Mouse (Mus musculus) spleen, postnatal 10 days (tissue): ENCODE data around the gene Olfr551.
"Not testable (repeated sequence)": the region's sequence is repeated elsewhere in the genome, so short reads cannot be mapped to it uniquely, and the experiment has no call there.

Experiments
- DNase-seq, 2 experiments: peaks; one replicate each; pipeline ENCODE4 v3.0.0; 2021 to 2022; ENCODE audit warnings: low spot score in 2 of 2

The Olfr551 gene

DNA sequence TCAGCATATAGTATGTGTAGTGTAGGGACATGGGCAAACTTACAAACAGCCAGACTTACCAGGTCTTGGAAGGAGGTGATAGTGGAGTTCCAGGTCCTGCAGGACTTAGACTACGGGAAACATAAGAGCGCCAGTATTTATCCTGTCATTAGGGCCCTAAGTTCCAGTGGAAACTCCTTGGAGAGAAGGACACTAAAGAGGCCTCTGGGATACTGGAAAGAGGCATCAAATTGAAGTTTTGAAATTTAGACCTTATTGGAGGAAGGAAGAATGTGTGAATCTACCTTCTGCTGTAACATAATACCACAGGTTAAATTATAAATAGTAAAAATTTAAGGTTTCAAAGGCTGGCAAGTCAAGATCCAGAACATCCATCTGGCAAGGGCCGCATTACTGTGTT is at the start of gene Olfr551:
Olfr551 (minus strand) TSS at position 101 of the 400 bp plus-strand sequence.
- DNase-seq: no peak

- DNase-seq: no peak
Observed at GRCm38 (mm10) chr7:102638132-102638531, 46.4 kb upstream of the Olfr551 start, which contains the start of gene Olfr554. TSS of gene Olfr554 (plus strand) at chr7:102638432.

DNA sequence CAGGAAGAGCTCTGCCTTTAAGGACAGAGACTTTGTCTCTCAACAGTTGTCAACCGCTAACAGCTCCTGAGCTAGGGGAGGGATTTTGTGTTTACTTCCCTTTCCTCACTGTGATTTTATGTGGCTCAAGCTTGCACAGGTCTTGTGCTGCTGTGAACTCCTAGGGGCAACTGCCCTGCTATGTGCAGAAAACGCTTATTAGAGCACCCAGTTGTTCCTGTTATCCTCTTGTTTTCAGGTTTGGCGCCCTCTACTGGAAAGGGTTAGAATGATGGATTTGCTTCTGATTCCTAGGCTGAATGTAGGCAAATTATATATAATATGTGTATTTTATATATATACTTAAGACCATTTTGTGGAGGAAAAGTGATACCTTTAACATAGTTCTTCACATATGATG is 45.0 kb upstream of the Olfr551 start:
- DNase-seq: peak; percentile 16 to 59

- DNase-seq: not testable (repeated sequence)
Observed at GRCm38 (mm10) chr7:102620368-102620767, 28.7 kb upstream of the Olfr551 start.

DNA sequence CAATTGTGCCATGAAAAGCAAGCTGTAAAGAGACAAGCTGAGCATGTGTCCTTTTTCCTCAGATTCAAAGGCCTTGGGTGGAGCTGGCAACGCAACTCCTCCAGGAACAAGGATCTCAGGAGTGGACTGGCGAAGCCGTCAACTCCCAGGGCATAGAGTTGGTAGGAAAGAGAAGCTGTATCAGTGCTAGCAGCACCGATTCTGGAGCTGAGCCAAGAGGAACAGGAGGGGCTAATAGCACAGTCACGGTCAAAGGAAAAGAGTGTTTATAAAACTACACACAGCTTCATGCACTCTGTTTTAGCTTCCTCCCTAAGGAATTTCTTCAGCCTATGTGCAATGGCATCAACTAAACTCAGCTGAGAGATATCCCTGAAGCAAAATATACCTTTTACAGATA is 27.9 kb upstream of the Olfr551 start:
- no peak for DNase-seq

DNA sequence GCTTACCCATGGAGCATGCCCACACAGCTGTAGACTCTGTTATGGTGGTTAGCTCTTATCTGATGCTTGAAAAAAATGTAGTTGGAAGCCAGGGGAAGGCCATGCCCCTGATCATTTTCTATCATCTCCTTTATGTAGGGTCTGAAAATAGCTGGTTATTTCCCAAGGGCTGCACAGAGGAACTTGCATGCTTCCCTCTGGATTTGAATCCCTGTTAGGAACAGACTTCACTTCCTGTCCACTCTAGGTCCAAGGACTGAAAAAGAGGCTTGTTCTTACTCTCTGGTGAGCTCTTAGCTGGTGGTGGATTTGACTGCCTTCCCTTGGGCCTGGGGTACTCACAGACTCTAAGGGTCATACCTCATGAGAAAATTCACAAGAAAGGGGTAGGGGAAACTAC is 26.4 kb upstream of the Olfr551 start, which contains the start of gene Olfr553:
Olfr553 (minus strand) TSS at position 101 of the 400 bp plus-strand sequence.
- no peak for DNase-seq

DNA sequence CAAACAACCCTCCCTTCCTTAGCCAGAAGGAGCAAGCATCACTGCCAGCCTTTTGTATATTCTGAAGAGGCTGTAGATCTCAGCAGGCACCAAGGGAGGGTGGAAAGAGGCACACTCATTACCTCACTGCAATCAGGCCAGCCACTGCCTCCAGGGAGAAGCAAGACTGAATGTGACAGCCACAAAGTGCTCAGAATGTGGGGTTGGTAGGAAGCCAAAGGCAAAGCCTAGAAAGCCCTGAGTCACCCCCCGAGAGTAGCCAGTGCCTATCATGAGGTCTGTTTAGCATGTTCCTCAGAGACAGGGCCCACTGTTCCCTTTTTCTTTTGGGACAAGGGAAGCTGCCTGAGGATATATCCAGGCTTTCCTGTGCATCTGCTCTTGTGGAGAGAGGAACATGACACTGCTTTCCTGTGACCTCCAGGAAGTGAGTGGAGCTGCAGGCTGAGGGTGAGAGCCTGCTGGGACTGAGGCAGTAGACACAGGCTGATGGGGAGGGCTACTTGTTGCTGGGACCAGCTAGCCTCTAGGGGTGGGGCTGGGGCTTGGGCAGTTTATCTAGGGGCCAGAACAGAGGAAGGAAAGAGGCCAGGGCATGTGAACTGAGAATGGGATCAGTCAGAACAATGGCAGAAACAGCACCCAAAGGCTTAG is 5.8 kb upstream of the Olfr551 start, which contains the start of gene Olfr552:
Olfr552 (plus strand) TSS at position 393 of the 654 bp plus-strand sequence.
- no peak for DNase-seq

- DNase-seq: no peak
Observed at GRCm38 (mm10) chr7:102575998-102576397, 15.7 kb downstream of the Olfr551 start.

- no peak for DNase-seq
Observed at GRCm38 (mm10) chr7:102573174-102573830, 18.4 kb downstream of the Olfr551 start.

DNA sequence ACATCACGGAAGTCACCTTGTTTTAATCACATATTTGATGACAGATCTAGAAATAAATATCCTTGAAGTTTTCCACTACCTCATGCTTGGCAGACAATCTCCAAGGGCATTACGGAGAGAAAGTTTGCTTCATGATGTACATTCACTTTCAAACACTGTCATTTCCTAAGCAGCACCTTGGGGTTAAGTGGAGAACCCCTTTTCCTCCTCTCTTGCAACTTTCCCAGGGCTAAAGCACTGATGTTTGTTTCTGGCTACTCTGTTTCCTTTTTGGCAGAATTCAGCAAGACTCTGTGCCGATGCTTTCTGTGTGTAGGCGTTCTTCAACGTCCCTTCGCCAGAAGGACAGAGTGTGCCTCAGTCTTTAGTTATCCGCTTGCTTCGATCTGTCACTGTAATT is 20.5 kb downstream of the Olfr551 start, which contains the start of gene Olfr550:
Olfr550 (plus strand) TSS at position 301 of the 400 bp plus-strand sequence.
- DNase-seq: no peak

GRCm38 (mm10) chr7:102566219-102566618 is 25.5 kb downstream of the Olfr551 start:
- DNase-seq: no peak

GRCm38 (mm10) chr7:102564999-102565997 is 26.4 kb downstream of the Olfr551 start, which contains the start of gene Trim21:
TSS of gene Trim21 (minus strand) at chr7:102565486.
- DNase-seq: peak; percentile 55 to 90

GRCm38 (mm10) chr7:102553279-102553678 is 38.4 kb downstream of the Olfr551 start:
- DNase-seq: no peak

DNA sequence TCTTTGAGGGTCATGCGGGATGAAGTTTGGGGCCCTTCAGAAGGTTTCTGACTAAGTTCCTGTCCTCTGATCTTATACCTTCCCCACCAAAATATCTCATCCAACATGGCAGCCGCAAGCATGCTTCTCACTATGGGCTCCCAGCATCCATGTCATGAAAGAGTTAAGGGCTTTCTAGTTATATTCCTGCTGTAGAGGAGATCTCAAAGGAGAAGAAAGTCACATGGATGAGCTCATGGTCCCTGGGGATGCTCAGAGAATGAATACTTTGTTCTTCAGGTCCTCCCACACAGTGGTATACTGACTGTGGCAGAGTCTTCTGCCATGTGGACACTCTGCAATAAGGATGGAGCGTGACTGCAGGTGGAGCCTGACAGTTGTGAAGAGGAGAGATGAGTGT is 42.1 kb downstream of the Olfr551 start, which contains the start of gene Olfr549:
Olfr549 (plus strand) TSS at position 301 of the 400 bp plus-strand sequence.
- DNase-seq: no peak

GRCm38 (mm10) chr7:102541251-102541650 is 50.4 kb downstream of the Olfr551 start:
- DNase-seq: no peak

GRCm38 (mm10) chr7:102540596-102540995 is 51.1 kb downstream of the Olfr551 start, which contains the start of gene Olfr548-ps1:
TSS of gene Olfr548-ps1 (plus strand) at chr7:102540896.
- DNase-seq: no peak

DNA sequence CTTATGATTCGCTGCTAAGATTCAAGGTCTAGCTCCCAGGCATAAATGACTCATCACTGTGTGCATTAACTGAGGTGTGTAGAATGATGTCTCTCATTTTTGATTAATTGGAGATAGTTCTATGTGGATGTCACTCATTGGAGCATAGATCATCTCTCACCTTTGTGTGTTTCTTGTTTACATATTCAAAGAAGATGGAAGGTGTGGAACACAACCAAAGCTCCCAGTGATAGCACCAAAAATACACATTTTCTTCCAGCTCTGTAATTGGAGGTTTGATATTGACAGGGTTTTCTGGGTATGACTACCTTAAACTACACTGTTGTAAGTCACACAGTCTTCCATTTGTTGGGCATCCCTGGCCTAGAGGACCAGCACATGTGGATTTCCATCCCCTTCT is 57.2 kb downstream of the Olfr551 start, which contains the start of gene Olfr547:
Olfr547 (plus strand) TSS at position 301 of the 400 bp plus-strand sequence.
- DNase-seq: no peak
